Mouse (Mus musculus): ENCODE measurements around the gene Cmtm6.
"Not testable (repeated sequence)": the region's sequence is repeated elsewhere in the genome, so short reads cannot be mapped to it uniquely, and the experiment has no call there.

Cmtm6 gene

DNA sequence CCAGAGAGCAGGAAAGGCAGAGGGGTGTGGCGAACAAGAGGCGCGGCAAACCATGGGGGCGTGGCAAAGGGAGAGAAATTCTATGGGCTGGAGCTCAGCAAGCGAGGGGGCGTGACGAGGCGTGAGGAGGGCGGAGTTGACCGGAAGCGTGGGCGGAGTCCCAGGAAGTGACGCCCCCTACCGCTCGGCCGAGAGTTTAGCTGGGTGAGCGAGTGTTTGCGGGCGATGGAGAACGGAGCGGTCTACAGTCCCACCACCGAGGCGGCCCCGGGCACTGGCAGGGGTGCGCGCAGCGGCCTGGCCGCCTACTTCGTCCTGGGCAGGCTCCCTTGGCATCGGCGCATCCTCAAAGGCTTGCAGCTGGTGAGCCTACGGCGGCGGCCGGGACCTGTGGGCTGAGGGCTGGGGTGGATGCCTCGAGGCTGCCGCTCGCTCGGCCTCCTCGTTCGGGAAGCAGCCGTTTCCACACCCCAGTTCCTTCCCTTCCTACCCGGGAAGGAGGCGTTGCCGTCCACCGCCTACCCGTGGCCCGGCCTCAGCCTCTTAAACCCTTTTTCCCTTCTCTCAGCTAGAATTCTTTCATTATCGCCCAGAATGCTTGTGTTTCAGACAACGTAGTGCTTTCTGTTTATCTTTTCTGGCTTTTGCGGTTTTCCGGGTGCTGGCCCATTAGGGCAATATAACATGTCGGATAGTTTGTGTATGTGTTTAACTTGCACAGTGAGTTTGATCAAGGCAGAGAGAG is at the start of gene Cmtm6:
Gene Cmtm6 (plus strand): TSS at position 106 of the 745 bp plus-strand sequence.
- peak; percentile 99 for DNase-seq (ENCODE audit: low spot score)

- no peak for DNase-seq (ENCODE audit: low spot score)
These were observed 48.7 kb upstream of the Cmtm6 start for GRCm38 (mm10) chr9:114682193-114682592.

DNA sequence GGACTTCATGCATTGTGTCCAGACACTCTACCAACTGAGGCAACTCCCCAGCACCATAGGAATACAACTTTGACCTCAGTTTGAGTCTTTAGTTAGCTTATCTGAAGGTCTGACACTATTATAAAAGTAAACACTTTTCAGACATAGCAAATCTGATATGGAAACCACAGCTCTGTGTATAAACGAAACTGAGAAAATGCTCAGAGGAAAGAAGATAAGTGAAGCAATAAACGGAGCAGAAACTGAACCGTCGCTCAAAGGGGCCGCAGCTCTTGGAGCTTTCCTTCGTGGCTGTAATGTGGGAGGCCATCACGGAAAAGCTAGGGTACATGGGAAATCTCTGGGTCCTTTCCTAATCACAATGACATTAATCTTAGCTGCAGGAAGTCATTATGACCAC is 44.7 kb upstream of the Cmtm6 start:
- no peak for DNase-seq (ENCODE audit: low spot score)

GRCm38 (mm10) chr9:114687639-114688038 is 43.3 kb upstream of the Cmtm6 start:
- DNase-seq (ENCODE audit: low spot score), result no peak

- DNase-seq (ENCODE audit: low spot score), result peak; percentile 97
These were observed 42.5 kb upstream of the Cmtm6 start, which contains the start of gene Dync1li1 for GRCm38 (mm10) chr9:114688252-114688952. Dync1li1 (plus strand) TSS chr9:114688790.

DNA sequence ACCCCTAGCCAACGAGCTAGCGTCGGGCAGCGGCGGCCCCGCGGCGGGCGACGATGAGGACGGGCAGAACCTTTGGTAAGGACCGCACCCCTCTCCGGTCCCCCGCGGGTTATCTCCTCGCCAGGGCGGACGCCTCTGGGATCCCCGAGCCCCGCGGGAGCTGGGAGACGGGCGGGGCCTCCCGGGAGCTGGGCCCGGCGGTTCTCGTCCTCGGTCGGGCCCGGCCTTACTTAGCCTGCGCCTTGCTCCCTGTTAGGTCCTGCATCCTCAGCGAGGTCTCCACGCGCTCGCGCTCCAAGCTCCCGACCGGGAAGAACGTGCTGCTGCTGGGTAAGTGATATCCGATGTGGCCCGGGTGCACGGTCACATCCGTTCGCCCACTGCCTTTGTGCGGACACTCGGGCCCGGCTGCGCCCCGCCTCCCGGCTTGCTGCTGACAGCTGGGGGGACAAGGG is 41.9 kb upstream of the Cmtm6 start:
- DNase-seq (ENCODE audit: low spot score), result no peak

DNA sequence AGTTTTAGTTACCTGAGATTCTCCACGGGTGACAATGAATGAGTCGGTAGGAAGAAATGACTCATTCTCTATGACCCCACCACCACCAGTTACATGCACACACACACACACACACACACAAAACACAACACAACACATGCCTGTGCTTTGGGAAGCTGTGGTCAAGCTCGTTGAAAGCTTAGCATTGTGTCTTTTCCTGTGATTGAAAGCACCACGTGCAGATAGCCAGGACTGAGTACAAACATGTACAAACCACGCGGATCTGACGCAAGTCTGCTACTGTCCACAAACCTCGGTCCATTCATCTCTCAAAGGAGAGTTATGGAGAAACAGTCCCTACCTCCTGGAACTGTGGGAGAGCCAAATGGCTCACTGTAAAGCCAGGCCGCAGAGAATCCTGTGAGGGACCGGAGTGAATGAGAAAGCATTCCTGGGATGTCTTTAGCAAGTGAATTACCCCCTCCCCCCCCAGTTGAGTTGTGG is 40.8 kb upstream of the Cmtm6 start:
- no peak for DNase-seq (ENCODE audit: low spot score)

GRCm38 (mm10) chr9:114691112-114691511 is 39.8 kb upstream of the Cmtm6 start:
- DNase-seq (ENCODE audit: low spot score), result no peak

DNA sequence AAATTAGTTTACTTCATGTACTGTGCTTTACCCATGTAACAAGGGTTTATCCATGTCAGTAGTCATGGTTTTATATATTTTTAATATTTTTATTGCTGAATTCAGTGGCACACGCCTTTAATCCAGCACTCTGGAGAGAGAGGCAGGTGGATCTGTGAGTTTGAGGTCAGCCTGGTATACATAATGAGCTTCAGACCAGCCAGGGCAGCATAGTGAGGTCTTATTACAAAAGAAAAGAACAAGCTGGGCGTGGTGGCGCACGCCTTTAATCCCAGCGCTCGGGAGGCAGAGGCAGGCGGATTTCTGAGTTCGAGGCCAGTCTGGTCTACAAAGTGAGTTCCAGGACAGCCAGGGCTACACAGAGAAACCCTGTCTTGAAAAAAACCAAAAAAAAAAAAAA is 35.3 kb upstream of the Cmtm6 start:
- DNase-seq (ENCODE audit: low spot score), result not testable (repeated sequence)

- no peak for DNase-seq (ENCODE audit: low spot score)
These were observed 33.8 kb upstream of the Cmtm6 start for GRCm38 (mm10) chr9:114697072-114697471.

DNA sequence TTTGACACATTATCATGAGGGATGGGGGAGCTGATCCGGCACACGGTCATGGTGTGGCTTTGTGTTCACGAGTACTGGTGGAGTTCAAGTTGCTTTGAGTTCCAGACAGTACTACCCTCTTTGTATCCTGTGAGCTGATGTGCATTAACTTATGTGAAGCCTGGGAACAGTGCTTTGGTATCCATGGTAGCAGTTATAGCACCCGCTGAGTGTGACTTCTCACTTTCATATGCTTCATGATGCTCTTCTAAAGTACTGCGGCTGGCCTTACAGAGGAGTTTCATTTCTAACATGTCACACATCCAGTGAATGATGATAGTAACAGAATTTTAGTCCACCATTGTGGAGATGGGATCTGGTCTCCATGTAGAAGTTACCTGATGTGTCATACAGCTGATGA is 33.0 kb upstream of the Cmtm6 start:
- DNase-seq (ENCODE audit: low spot score), result no peak

DNA sequence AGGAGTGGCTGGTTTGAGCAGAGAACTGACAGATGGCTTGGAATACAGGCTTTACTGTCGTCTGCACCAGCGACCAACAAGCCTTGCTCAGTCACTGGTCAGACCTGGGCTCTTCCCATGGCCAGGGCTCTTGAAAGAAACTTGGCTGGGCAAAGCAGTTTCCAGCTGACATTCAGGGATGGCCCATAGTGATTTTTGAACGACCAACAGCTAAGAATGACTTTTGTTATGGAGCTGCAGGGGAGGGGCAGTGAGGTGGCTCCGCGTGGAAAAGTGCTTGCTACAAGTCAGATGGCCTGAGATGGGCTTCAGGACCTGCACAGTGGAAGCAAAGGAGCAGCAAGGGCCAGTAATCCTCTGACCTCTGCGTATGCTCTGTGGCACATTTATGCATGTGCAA is 31.7 kb upstream of the Cmtm6 start:
- no peak for DNase-seq (ENCODE audit: low spot score)

DNA sequence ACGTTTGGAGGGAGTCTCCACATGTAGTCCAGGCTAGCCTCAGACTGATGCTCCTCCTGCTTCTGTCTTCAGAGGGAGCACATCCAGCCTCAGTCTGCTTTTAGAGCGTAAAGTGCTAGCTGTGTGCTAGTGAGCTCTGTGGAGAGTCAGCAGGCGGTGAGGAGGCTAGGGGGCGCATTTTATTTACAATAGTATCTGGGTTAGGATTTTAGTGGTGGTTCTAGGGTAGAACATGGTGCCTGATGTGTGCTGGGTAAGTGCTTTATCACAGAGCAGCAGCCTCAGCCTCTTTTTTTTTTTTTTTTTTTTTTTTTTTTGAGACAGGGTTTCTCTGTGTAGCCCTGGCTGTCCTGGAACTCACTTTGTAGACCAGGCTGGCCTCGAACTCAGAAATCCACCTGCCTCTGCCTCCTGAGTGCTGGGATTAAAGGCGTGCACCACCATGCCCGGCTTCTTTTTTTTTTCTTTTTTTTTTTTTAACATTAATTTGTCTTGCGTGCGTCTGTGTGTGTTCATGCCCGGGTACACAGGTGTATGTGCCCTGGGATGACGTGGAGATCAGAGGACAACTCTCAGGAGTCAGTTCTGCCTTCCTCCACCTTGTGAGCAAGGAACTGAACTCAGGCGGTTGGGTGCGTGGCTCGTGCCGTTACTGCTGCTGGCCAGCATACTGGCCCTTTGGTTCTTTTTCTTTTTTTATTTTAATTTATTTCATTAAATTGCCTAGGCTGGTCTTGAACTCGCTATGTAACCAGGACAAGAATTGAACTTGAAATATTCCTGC is 30.8 kb upstream of the Cmtm6 start:
- no peak for DNase-seq (ENCODE audit: low spot score)

- no peak for DNase-seq (ENCODE audit: low spot score)
These were observed 29.9 kb upstream of the Cmtm6 start for GRCm38 (mm10) chr9:114701031-114701430.

- DNase-seq (ENCODE audit: low spot score), result no peak
These were observed 29.0 kb upstream of the Cmtm6 start for GRCm38 (mm10) chr9:114701921-114702320.

DNA sequence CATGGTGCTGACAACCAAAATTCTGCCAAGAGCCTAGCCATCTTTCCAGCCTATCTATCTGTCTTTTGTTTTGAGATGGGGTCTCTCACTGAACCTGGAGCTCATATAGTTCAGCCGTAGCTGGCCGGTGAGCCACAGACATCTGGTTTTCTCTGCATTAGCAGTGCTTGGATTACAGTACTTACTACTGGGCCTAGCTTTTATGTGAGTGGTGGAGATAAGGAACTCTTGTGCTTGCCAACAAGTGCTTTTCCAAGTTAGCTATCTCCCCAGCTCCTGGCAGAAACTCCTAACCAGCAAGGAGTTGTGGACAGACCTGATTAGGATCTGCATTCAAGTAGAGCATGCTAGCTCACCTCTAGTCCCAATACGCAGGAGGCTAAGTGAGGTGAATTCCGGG is 23.1 kb upstream of the Cmtm6 start:
- DNase-seq (ENCODE audit: low spot score), result no peak

- no peak for DNase-seq (ENCODE audit: low spot score)
These were observed 20.6 kb upstream of the Cmtm6 start for GRCm38 (mm10) chr9:114710345-114710744.

DNA sequence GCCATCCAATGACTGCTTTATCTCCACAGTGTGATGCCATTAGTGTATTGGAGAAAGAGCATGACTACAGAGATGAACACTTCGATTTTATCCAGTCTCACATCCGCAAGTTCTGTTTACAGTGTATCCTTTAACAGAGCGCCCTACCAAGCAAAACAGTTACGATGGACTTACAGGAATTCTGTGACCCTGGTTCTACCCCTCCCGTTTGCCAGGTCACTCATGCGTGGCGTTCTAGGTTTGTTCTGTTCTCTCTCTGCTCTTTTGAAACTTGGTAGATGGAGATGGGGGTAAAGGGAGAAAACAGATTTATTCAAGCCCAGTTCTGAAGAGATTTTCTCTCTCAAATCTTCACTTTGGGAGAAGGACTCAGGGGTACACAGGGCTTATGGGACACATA is 17.4 kb upstream of the Cmtm6 start:
- no peak for DNase-seq (ENCODE audit: low spot score)

GRCm38 (mm10) chr9:114716677-114717331 is 14.1 kb upstream of the Cmtm6 start:
- no peak for DNase-seq (ENCODE audit: low spot score)

- DNase-seq (ENCODE audit: low spot score), result peak; percentile 42
These were observed 3.6 kb upstream of the Cmtm6 start for GRCm38 (mm10) chr9:114727315-114727714.

- not testable (repeated sequence) for DNase-seq (ENCODE audit: low spot score)
These were observed 2.5 kb upstream of the Cmtm6 start for GRCm38 (mm10) chr9:114728432-114728831.
